Mouse (Mus musculus) thymus, postnatal 10 days (tissue): ENCODE measurements around the gene Zmynd10.
A peak's percentile ranks its signal among the peaks of the same experiment; 100 is the strongest.

Source experiments
- DNase-seq, 2 experiments: peaks; one replicate each; pipeline ENCODE4 v3.0.0; 2021; ENCODE audit warnings: low spot score in 2 of 2

Zmynd10 gene

DNA sequence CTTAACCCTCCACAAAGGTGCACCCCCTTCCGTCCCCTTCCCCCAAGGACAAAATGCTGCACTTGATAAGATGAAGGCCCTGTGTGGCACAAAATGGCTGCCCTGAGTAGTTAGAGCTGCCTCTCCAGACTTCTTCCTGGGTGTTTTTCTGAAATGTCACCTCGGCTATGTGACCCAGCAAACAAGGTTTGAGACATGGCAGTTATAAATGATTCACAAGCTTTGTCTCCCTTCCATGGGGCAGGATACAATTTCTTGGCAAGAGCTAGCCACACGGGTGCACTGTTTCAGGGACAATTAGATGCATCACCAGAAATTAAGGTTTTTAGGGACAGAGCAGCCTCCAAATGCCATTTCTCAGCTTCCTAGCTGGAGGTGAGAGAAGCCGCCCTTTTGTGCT lies 6.7 kb upstream of the Zmynd10 start:
- no peak for DNase-seq

DNA sequence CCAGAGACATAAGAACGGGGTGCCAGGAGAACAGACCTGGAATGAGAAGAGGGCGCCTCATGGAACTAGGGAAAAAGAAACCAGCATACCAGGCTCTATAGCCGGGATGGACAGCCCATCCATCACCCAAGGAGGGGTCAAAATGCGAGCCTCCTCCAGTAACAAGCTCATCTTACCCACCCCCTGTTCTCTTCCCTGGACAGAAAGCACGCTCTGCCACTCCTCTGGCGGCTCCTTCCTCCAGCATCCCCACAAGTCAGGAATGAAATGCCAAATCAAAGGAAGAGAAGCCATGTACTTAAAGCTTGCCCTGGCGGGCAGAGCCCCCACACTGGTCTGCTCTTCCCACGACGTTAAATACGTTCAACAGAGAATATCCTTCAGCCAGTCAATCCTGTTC lies 6.1 kb upstream of the Zmynd10 start:
- no peak for DNase-seq

DNA sequence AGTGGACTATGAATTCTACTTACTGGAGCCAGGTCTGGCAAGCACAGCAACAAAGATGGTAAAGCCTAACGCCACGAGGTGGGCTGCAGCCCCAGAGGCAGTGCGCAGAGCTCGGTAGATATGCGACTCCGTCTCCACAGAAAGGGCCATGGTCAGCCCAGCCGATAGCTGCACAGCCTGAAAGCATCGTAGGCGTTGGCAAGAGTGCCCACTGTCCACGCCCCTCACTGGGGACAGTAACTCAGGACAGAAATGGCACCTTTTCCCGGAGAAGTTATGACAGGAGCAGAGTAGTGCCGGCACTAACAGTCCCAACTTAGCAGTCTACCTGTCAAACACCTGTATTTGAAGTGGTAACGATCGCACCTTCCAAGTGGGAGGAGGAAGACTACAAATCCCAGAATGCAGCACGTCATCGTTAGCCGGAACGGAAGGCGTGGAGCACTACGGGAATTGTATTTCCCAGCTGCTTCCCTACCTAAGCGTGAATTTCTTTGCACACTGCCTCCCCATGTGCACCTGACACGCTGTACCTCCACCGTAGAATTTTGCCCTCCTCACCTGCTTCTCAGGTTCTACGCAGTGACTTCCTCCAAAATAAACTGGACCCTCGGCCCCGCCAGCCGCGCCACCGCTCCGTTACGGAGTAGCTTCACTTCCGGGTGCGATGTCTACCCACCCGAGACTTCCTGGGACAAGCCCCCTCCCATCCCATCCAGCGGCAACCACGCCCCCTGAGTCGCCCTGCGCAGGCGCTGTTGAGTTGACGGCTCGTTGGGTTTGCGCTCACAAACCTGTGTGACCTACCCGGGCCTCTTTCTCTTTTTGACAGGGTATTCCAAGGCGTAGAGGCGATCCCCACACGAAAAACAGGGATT lies 5.4 kb upstream of the Zmynd10 start, which contains the start of the genes Cyb561d2 and Nprl2:
Gene Cyb561d2 (minus strand): TSS at position 720 of the 878 bp plus-strand sequence.
Gene Nprl2 (plus strand): TSS at position 753 of the 878 bp plus-strand sequence.
- DNase-seq, result peak; percentile 96

DNA sequence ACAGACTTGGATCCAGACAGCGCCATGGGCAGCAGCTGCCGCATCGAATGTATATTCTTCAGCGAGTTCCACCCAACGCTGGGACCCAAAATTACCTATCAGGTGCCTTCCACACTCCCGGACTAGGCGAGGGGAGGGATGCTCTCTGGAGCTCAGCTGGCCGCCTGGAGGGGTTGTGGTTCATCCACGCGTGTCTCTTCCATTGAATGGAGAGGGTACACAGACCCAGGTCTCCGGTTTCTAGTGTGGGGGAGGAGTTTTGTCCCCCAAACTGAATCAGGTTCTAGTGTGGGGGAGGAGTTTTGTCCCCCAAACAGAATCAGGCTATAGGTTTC lies 4.8 kb upstream of the Zmynd10 start:
- no peak for DNase-seq

DNA sequence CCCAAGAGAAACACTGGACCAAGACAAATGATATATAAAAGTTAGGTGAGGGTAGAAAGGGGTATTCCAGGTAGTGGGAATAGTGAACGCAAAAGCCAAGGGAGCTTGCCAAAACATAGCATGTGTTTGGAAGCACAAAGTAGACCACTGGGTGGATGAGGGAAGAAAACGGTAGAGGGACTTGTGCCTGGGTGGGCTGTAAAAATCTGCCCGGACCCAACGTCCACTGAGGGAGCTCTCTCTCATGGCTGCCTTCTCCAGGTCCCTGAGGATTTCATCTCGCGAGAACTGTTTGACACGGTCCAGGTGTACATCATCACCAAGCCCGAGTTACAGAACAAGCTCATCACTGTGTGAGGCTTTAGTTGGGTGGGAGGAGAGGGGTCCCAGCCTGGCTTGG lies 4.4 kb upstream of the Zmynd10 start:
- DNase-seq, result no peak

DNA sequence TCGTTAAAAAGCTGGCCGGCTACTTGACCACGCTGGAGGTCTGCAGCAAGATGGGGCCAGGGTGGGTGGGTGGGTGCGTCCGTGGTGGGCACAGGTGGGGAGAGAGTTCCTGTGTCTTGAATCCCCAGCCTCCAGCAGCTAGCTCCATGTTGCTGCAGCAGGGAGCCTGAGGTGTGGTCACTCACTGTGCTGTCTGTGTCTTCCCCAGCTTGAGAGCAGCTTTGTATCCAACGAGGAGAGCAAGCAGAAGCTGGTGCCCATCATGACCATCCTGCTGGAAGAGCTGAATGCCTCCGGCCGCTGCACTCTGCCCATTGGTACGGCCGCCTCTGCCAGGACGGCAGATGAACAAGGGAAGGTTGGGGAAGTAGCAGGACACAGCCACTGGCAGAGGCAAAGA lies 3.8 kb upstream of the Zmynd10 start:
- no peak for DNase-seq

DNA sequence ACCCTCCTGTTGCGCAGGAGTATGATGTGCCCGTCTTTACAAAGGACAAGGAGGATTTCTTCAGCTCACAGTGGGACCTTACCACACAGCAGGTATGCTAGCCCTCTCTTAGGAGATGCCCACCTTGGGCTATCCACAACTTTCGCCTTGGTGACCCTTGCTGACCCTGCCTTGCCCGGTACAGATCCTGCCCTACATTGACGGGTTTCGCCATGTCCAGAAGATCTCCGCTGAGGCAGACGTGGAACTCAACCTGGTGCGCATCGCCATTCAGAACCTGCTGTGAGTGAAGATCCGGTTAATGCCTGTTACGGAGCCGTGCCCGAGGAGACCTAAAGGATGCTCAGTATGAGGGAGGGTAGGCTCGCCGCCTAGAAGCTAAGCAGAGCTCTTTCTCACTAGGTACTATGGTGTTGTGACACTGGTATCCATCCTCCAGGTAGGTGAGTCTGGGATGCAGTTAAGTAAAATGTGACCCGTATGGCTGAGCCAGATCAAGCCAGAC lies 2.9 kb upstream of the Zmynd10 start:
- no peak for DNase-seq

DNA sequence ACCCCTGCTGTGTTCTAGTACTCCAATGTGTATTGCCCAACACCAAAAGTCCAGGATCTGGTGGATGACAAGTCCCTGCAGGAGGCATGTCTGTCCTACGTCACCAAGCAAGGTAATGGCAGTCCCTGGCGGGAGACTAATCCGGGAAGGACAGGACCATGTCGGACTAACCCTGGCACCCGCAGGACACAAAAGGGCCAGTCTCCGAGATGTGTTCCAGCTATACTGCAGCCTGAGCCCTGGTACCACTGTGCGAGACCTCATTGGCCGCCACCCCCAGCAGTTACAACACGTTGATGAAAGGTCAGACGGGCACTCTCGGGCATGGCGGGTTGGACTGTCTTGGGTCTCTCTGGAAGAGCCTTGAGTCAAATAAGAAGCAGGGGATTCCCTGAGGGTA lies 2.4 kb upstream of the Zmynd10 start:
- DNase-seq, result no peak

DNA sequence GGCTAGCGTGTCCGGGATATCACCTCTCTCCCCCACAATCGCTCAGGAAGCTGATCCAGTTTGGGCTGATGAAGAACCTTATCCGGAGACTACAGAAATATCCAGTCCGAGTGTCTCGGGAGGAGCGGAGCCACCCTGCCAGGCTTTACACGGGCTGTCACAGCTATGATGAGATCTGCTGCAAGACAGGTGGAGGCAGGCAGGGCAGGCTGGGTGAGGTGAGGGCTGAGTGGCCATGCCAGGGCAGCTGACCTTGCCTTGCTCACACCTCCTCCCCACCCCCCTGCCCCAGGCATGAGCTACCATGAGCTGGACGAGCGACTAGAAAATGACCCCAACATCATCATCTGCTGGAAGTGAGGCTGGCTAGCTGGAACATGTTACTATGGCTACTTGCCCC lies 1.9 kb upstream of the Zmynd10 start:
- no peak for DNase-seq

DNA sequence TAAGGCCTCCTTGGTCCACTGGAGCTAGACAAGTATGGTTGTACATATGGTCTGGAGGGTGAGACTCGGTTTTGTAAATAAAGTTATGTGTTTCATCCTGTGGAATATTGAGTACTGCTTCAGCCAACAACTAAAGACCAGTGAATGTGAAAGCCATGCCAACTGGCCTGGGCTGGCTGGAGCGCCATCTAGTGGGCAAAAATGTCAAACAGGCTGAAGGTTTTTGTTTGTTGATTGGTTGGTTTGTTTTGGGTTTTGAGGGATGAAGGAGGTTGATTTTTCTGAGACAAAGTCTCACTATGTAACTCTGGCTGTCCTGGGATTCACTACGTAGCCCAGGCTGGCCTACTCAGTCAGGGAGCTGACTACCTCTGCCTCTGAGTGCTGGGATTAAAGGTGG lies 1.5 kb upstream of the Zmynd10 start:
- peak in 1 of 2 experiments; percentile 81 for DNase-seq

DNA sequence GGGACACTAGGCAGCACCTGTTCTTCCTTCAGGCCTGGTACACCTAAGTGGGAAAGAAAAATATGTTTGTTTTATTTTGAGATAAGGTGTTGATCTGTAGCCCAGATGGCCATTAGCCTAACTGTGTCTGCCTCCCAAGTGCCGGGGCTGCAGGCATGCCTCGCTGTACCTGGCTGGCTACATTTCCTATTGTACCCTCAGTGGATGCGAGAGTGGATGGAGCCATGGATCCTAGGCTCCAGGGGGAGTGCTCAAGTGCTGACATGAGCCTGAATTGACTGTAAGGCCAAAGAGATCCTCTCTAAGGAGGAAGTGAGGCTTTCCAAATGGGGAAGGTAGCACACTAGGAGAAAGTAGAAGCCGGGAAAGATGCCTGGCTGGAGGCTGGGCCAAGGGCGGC lies 859 bp downstream of the Zmynd10 start:
- DNase-seq, result no peak

DNA sequence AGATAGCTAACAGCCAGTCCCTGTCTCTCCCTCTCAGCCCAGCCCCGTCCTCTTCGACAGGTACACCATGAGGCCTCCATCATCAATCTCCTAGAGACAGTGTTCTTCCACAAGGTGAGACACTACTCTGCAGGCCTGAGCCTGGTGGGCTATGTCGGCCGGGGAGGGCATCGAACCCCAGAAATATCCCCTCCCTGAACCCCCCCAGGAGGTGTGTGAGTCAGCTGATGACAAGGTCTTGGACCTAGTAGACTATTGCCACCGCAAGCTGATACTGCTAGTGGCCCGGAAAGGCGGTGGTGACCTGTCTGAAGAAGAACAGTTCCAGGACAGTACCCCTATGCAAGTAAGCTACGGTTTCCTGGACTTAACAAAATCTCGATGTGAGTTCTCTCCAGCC lies 1.7 kb downstream of the Zmynd10 start:
- DNase-seq, result no peak

DNA sequence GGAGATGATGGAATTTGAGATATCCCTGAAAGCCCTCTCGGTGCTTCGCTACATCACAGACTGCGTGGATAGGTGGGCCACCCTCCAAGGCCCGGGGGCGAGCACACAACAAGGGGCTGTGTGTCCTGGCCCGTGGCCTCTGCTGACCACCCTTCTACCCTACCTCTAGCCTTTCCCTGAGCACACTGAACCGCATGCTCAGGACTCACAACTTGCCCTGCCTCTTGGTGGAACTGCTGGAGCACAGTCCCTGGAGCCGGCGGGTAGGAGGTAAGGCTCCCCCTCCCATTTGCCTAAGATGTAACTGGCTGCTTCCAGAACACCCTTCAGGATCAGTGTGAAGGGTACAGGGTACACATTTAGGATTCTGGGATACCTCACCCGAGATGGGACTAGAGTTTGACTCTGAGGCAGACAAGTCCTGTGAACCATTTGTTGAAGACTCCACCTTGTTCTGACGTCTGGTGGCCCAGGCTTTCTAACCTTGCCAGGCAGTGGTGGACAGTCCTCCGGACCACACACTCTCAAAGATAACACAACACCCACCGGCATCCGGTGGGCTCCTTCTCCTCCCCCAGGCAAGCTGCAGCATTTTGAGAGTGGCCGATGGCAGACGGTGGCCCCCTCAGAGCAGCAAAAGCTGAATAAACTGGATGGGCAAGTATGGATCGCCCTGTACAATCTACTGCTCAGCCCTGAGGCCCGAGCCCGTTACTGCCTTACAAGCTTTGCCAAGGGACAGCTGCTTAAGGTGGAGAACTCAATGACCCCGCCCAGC lies 2.4 kb downstream of the Zmynd10 start:
- no peak for DNase-seq

DNA sequence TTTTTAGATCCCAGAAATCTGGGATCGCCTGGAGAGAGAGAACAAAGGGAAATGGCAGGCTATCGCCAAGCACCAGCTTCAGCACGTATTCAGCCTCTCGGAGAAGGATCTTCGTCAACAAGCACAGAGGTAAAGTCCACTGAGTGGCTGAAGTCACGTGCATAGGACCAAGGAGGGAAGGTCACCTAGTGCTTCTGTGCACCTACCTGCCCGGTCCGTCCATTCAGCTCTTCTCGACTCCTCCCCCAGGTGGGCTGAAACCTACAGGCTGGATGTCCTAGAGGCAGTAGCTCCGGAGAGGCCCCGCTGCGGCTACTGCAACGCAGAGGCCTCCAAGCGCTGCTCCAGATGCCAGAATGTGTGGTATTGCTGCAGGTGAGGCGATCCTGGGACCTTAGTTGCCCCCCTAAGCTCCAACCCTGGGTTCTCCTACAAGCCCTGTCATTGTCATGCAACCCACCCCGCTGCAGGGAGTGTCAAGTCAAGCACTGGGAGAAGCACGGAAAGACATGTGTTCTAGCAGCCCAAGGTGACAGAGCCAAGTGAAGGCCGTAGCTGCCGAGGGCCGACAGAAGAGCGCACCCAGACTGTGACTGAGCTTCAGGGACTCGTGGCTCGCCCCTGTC lies 3.5 kb downstream of the Zmynd10 start:
- DNase-seq, result no peak

DNA sequence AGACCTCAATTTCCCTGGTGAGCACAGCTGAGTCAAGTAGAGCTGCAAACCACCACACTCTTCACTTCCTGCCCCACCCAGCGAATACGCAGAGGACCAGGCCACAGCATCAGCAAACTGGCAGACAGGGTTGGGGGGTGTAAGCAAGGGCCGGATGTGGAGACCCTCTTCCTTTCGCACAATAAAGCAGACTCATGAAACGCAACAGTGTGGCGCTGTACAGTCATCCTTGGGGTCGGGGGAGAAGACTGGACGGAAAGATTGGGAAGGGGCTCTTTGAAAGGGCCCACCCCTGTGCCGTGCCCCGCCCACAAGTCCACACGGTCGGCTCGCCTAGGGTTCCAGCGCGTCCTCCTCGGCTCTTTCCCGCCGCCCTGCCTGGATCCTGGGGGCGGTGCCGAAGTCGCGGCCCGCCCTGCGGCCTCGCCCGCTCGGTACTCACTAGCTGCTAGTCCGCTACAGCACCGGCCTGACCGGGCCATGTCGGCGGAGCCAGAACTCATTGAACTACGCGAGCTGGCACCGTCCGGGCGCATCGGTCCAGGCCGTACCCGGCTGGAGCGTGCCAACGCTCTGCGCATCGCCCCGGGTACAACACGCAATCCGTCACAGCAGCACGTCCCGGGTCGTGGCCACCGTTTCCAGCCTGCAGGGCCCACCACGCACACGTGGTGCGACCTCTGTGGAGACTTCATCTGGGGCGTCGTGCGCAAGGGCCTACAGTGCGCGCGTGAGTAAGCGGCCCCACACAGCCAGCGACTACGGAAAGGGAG lies 4.2 kb downstream of the Zmynd10 start, which contains the start of gene Rassf1:
Gene Rassf1 (plus strand): TSS at position 439 of the 773 bp plus-strand sequence.
- peak; percentile 72 to 77 for DNase-seq

DNA sequence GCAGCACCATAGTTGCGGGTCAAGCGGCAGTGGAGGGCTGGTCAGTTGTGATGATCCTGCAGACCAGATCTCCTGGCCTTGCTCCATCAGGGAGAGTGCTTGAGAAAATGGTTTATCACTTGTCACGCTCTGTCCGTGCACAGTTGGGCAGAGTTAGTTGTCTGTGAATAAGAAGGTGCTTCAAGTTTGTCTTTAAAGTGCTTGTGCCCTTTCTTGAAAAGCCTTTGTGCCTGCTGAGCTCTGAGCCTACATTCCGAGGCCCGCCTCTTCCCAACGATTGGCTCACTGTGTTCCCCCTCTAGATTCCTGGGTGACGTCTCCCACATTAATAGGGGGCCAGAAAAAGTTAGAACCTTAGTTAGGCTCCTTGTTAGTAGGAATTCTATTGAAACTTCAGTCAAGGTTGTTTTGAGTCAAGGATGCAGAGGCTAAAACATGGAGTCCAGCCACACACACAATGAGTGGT lies 4.8 kb downstream of the Zmynd10 start:
- DNase-seq, result no peak

DNA sequence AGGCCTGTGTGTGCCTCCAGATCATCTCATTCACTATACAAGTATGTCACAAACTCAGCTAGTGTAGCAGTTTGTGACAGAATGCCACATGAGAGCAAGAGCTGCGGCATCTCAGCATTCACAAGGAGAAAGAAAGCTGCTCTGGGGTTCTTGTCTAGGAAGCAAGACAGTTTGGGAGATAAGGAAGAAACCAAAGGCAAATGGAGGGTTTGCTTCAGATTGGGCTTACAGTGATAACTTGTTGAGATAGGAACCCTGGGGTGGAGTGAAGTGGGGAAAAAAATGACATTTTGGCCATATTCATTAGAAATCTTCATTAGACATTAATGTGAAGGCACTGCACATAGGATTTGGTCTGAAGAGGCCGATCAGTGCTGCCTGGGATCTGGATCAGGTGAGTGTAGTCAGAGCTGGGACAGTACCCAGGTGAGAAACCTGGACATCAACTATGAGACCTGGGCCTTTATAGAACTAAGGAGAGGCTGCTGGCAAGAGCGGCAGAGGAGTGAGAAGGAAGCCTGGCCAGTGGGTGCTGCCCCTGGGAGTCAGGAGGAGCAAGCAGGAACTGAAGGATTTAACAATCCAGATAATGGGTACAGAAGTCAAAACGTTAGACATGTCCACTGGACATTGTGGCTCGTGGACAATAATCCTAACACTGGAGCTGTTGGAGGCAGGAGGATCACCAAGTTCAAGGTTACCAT lies 5.7 kb downstream of the Zmynd10 start:
- no peak for DNase-seq

DNA sequence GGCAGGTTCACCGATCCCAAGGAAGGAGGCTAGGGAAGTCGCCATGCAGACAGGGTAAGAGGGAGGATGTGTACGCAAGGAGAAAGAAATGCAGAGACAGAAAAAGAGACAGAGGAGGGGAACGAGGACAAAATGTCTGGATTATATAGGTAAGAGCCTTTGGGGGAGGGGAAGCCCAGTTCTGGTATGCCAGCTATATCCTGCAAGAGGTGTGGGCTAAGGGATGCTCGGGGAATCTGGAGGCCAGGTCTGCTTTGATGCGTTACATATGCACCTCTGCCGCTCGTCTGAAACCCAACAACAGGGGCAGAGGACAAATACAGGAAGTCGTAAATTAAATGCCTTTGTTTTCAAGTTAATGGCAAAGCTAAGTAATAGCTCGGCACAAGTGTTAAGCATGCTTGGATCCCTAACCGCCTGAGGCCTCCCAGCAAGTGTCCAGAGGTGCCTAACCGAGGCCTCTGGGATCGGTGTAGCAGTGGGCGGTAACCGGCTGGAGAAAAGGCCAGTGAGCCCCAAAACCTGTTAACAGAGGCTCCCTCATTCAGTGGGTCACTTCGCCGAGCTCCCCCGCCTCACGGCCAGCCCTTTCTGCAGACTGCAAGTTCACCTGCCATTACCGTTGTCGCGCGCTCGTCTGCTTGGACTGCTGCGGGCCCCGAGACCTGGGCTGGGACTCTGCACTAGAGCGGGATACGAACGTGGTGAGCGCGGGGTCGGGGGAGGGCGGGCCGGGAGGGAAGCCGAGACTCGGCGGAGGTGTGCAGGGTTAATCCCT lies 6.6 kb downstream of the Zmynd10 start:
- peak; percentile 54 to 67 for DNase-seq

DNA sequence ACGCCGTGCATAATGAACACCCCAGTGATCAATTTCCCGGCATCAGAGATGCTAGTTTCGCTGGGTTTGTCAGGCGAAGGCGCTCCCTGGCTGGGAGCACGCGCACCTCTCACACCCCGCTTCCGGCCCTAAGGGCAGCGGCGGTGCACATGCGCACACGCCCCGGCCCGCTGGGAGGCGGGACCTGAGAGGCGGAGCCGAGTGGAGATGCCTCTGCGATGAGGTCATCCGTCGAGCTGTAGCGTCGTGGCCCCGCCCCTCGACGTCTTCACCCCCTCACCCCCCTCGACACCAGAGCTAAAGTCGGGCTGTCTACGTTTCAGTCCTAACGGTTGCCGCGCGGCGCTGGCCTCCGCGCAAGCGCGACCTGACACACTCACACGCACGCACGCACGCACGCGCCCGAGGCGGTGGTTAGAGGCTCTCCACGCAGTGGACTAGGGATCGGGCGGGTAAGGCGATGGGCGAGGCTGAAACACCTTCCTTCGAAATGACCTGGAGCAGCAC lies 7.3 kb downstream of the Zmynd10 start:
- peak; percentile 94 to 96 for DNase-seq

DNA sequence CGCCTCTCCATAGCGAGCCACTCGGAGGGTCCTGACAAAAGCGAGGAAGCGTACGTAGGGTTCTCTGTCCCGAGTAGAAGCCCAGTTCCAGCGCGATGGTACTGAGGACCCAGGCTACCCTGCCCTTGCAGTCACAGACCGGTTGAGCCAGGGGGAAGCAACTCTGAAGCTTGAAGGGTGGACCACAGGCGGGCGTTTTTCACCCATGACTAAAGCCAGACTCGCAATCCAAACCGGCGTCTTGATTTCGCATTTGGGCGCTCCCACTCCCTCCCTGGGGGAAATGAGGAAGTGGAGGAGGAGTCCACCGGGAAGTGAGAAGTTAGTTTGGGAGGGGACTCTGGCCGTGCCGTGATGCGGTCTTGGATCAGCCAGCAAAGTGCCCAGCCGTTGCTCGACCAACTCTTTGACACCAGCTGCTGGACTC lies 7.9 kb downstream of the Zmynd10 start:
- peak in 1 of 2 experiments; percentile 49 for DNase-seq
